Mouse (Mus musculus) CH12.LX (cell line): ENCODE results near the gene Slc17a3.

ENCODE experiments used
- BHLHE40 ChIP-seq: IDR thresholded peaks from 2 replicates; pipeline ENCODE4 v1.6.1; 2011; ENCODE audit warnings: mild to moderate bottlenecking, low read depth, low read length, improper control_type of control experiment
- CHD1 ChIP-seq: IDR thresholded peaks from 2 replicates; pipeline ENCODE4 v1.6.1; 2012; ENCODE audit warnings: low read depth, low read length, improper control_type of control experiment, inconsistent platforms
- CTCF ChIP-seq, 2 experiments: IDR thresholded peaks in 1 of 2; conservative IDR thresholded peaks in 1 of 2; 2 replicates each; pipeline ENCODE4 v1.5.1; 2011 to 2012; ENCODE audit warnings: low read depth in 2 of 2, low read length in 2 of 2, improper control_type of control experiment in 1 of 2, inconsistent platforms in 1 of 2, mild to moderate bottlenecking in 1 of 2, moderate library complexity in 1 of 2
- EP300 ChIP-seq: IDR thresholded peaks from 2 replicates; pipeline ENCODE4 v1.6.1; 2011; ENCODE audit warnings: low read length, improper control_type of control experiment
- KAT2A ChIP-seq: IDR thresholded peaks from 2 replicates; pipeline ENCODE4 v1.6.1; 2012; ENCODE audit warnings: low read length, improper control_type of control experiment, inconsistent platforms; ENCODE audit not compliant: insufficient replicate concordance
- MAX ChIP-seq: IDR thresholded peaks from 2 replicates; pipeline ENCODE4 v1.6.1; 2011; ENCODE audit warnings: low read length, improper control_type of control experiment
- PAX5 ChIP-seq: IDR thresholded peaks from 2 replicates; pipeline ENCODE4 v1.6.1; 2012; ENCODE audit warnings: low read length, inconsistent platforms, mixed read lengths
- POLR2A ChIP-seq: IDR thresholded peaks from 2 replicates; pipeline ENCODE4 v1.6.1; 2011; ENCODE audit warnings: low read depth, mild to moderate bottlenecking, improper control_type of control experiment, low read length
- POLR2AphosphoS2 ChIP-seq: IDR thresholded peaks from 2 replicates; pipeline ENCODE4 v1.6.1; 2011; ENCODE audit warnings: low read depth, low read length, improper control_type of control experiment
- USF1 ChIP-seq: IDR thresholded peaks from 2 replicates; pipeline ENCODE4 v1.6.1; 2014; ENCODE audit warnings: low read depth, mild to moderate bottlenecking, inconsistent platforms, low read length, improper control_type of control experiment
- ZMIZ1 ChIP-seq: IDR thresholded peaks from 2 replicates; pipeline ENCODE4 v1.6.1; 2012; ENCODE audit warnings: low read depth, mild to moderate bottlenecking, inconsistent platforms, low read length, improper control_type of control experiment
- ZNF384 ChIP-seq: IDR thresholded peaks from 2 replicates; pipeline ENCODE4 v1.6.1; 2012; ENCODE audit warnings: low read depth, low read length, improper control_type of control experiment, inconsistent platforms

DNA sequence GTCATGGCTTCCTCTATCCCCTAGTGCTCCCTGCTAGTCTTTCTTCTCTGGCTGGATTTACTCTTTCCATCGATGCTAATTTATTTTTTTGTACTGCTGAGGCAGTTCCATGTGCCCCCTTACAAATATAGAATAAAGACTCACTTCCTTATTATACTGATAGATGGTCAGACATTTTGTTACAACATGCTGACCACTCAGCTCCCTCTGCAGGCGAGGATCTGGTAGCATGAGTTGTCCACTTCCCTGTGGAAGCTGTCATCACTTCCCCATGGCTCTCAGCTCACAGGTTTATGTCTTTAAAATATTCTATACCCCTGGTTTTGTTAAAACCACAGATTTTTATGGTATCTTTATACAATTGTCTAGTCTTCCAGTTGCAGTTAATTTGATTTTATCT, 23.1 kb upstream of the Slc17a3 start:
- TF ChIP-seq CTCF (conservative IDR thresholded peaks at IDR 0.05 in 1 of 2, IDR thresholded peaks at IDR 0.05 in 1 of 2; ENCODE audit: low read depth in 2 of 2, low read length in 2 of 2) (peak in 1 of 2 experiments; percentile 48; a peak in 2 of 4 replicates), PAX5 (no peak), POLR2A (no peak), ZNF384 (no peak), EP300 (no peak), KAT2A (no peak), CHD1 (no peak), BHLHE40 (no peak), USF1 (no peak), POLR2AphosphoS2 (no peak), MAX (no peak), ZMIZ1 (no peak)
